Mouse (Mus musculus): ENCODE results near the gene Tmprss12. TPM values are rescaled to one million over a fixed set of nuclear protein-coding genes. Genes with fewer than 3 reads are reported as not detected.
"Not testable (repeated sequence)": the region's sequence is repeated elsewhere in the genome, so short reads cannot be mapped to it uniquely, and the experiment has no call there.

Gene Tmprss12
- total RNA-seq, 2 experiments from 2014 or later: not detected

- no peak for DNase-seq (ENCODE audit: low spot score in 2 of 2)
Observed at GRCm38 (mm10) chr15:100321134-100321533, 40.5 kb downstream of the Tmprss12 start.

GRCm38 (mm10) chr15:100324021-100324591 lies 43.5 kb downstream of the Tmprss12 start:
- peak; percentile 27 to 32 for DNase-seq (ENCODE audit: low spot score in 2 of 2)

GRCm38 (mm10) chr15:100325235-100325634 lies 44.6 kb downstream of the Tmprss12 start:
- DNase-seq (ENCODE audit: low spot score in 2 of 2): no peak

GRCm38 (mm10) chr15:100328089-100328488 lies 47.5 kb downstream of the Tmprss12 start:
- DNase-seq (ENCODE audit: low spot score in 2 of 2): not testable (repeated sequence)

- not testable (repeated sequence) for DNase-seq (ENCODE audit: low spot score in 2 of 2)
Observed at GRCm38 (mm10) chr15:100329336-100329735, 48.7 kb downstream of the Tmprss12 start.

GRCm38 (mm10) chr15:100330739-100331138 lies 50.1 kb downstream of the Tmprss12 start:
- no peak for DNase-seq (ENCODE audit: low spot score in 2 of 2)

- DNase-seq (ENCODE audit: low spot score in 2 of 2): not testable (repeated sequence)
Observed at GRCm38 (mm10) chr15:100332077-100332961, 51.7 kb downstream of the Tmprss12 start.

GRCm38 (mm10) chr15:100334629-100335028 lies 54.0 kb downstream of the Tmprss12 start, which contains the start of gene Mettl7a3:
Gene Mettl7a3, plus strand, starts transcription at chr15:100334929.
- no peak for DNase-seq (ENCODE audit: low spot score in 2 of 2)

GRCm38 (mm10) chr15:100337328-100337727 lies 56.7 kb downstream of the Tmprss12 start:
- DNase-seq (ENCODE audit: low spot score in 2 of 2): not testable (repeated sequence)

GRCm38 (mm10) chr15:100337847-100338246 lies 57.2 kb downstream of the Tmprss12 start:
- peak; percentile 29 to 62 for DNase-seq (ENCODE audit: low spot score in 2 of 2)

GRCm38 (mm10) chr15:100341314-100341980 lies 60.8 kb downstream of the Tmprss12 start:
- DNase-seq (ENCODE audit: low spot score in 2 of 2): not testable (repeated sequence)

Other genes with a start within 250 kb of the Tmprss12 start
- 10 to 100 TPM; 59.9 to 63.5 TPM for gene Dip2b, start 242.2 kb upstream of the Tmprss12 start, total RNA-seq (2021)
- gene Atf1, start 53.0 kb upstream of the Tmprss12 start, total RNA-seq (2021): 10 to 100 TPM; 20.8 to 25.4 TPM
- gene Mettl7a1, start 23.3 kb downstream of the Tmprss12 start, total RNA-seq (2021): 10 to 100 TPM; 32.2 to 35.0 TPM
- under 1 TPM in 1 of 2 experiments, not detected in 1; 0.35 TPM for gene Mettl7a3, start 54.1 kb downstream of the Tmprss12 start, total RNA-seq (2021)
- gene Methig1, start 72.3 kb downstream of the Tmprss12 start, total RNA-seq (2021): not detected
- under 1 TPM; 0.65 to 0.84 TPM for gene Mettl7a2, start 72.4 kb downstream of the Tmprss12 start, total RNA-seq (2021)
- not detected for gene Higd1c, start 83.7 kb downstream of the Tmprss12 start, total RNA-seq (2021)
- not detected for gene Gm5475, start 141.3 kb downstream of the Tmprss12 start, total RNA-seq (2021)
- gene Slc11a2, start 144.2 kb downstream of the Tmprss12 start, total RNA-seq (2021): 10 to 100 TPM; 49.0 to 61.6 TPM
- gene Letmd1, start 188.2 kb downstream of the Tmprss12 start, total RNA-seq (2021): 10 to 100 TPM; 55.3 to 63.7 TPM
- gene Csrnp2, start 214.7 kb downstream of the Tmprss12 start, total RNA-seq (2021): 10 to 100 TPM; 33.6 to 36.0 TPM

Data from left cerebral cortex, adult 18-20 months (tissue).